Mouse (Mus musculus): ENCODE measurements at regions not wholly inside any gene's neighbourhood (a gene's known extent, or its start where the extent isn't known, plus 50 kb on each side); places are given as distances from the start of the nearest gene placed in this dataset.

DNA sequence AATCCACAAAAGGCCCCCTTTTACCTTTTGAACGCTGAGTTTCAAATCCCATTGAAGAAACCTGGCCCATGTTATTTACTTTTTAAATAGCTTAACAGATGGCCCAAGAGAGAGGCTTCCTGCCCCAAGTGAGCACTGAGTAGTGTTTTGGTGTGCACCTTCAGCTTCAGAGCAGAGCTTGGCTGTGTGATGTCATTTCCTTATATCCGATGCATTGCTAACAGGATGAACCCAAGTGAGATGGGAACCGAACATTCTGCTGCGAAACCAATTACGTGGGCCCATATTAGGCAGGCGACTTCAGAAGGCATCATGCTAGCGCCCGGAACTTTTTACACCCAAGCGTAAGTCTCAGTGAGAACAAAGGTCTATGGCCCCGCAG lies 373.2 kb downstream of the Cog6 start:
- H3K36me3 ChIP-seq, result no peaks in the 10 kb centered on the region
- 0 out of 2 replicates have a peak overlapping the region, but pooled peaks have one; percentile 16 for H3K27ac ChIP-seq
- ATAC-seq (ENCODE audit: insufficient read depth, low FRiP score, low read depth), result no peak
- H3K4me1 ChIP-seq, result peaks cover 14% of the 10 kb centered on the region; the same call in 1 of the 2 replicates
- H3K9ac ChIP-seq, result no peak overlapping the region
- no peak overlapping the region for H3K4me3 ChIP-seq (replicated peaks)
- H3K4me2 ChIP-seq, result no peak overlapping the region
- H3K27me3 ChIP-seq (replicated peaks), result no peaks in the 10 kb centered on the region
- WGBS, result 78% methylated on average over 10 of the region's 10 CpGs
- H3K9me3 ChIP-seq, result no peaks in the 10 kb centered on the region

DNA sequence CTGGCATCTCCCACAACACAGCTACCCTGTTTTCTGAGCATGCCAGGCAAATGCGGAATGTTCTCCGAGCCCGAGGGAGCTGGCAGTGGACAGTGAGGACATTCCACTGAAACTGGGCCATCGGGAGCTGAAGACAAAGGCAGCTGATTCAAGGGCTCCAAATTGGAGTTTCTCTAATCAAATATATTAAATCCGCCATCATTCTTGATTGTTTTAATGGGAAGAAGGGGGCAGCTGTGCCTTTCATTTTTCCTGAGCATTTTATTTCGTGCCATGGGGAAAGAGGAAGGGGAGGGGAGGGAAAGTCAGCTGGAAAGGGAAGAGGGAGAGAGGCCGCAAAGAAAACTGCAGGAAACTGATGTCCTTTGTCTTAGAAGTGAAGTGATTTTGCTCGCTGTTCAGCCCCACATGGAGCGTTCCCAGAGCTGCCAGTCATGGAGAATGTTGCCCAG lies 373.9 kb downstream of the Cog6 start:
- no peaks in the 10 kb centered on the region for H3K36me3 ChIP-seq
- no peaks in the 10 kb centered on the region for H3K9me3 ChIP-seq
- H3K4me2 ChIP-seq, result no peak overlapping the region
- H3K4me1 ChIP-seq, result peaks cover 14% of the 10 kb centered on the region; the same call in 1 of the 2 replicates
- 0 out of 2 replicates have a peak overlapping the region, but pooled peaks have one; percentile 16 for H3K27ac ChIP-seq
- no peak overlapping the region for H3K4me3 ChIP-seq (replicated peaks)
- ATAC-seq (ENCODE audit: insufficient read depth, low FRiP score, low read depth), result no peak
- 70% methylated on average over 9 of the region's 9 CpGs for WGBS
- no peaks in the 10 kb centered on the region for H3K27me3 ChIP-seq (replicated peaks)
- no peak overlapping the region for H3K9ac ChIP-seq

DNA sequence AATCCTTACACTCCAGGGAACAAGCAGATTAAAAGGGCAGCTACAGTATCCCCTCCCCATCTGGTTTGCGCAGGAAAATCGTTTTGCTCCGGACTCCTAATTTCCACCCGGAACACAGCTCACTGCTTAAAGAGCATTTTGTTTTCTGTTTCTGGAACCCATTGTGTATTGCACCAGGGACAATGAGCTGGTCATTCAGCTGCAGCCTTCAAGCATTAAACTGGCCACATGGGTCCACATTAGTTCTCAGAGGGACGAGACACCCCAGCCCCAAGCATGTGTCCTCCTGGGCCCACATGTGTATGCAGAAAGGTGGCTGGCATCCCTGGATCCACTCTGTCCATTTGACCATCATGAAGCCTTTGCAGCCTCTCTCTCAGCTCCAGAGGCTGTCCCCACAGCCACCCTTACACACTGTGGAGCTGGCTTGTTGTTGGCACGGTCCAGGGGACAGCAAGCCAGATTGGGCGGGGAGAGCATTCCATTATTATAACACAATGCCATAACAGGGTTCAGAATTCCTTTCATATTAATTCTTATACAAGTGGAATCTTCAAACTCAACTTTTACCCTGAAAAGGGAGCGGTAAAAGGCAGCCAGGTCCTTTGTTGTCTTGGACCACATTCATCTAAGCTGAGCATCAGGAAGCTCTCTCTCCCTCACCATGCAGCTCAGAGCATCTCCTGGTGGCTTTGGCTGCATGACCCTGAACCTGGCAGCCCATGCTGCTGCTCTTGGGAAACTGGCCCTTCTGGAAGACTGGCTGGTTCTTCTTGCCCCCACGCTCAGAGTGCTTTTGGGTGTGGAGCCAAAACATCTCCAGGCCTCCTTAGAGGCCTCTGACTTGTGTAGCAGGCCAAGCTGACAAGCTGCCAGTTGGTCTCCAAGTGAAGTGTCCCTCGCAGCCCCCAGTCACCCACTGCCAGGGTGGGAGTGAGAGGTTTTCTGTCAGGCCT lies 373.4 kb downstream of the Foxo1 start:
- no peak for ATAC-seq (ENCODE audit: insufficient read depth, low FRiP score, low read depth)
- H3K9ac ChIP-seq, result no peak overlapping the region
- H3K9me3 ChIP-seq, result no peaks in the 10 kb centered on the region
- no peak overlapping the region for H3K27ac ChIP-seq
- H3K27me3 ChIP-seq (replicated peaks), result no peaks in the 10 kb centered on the region
- peaks cover 14% of the 10 kb centered on the region; the same call in 1 of the 2 replicates for H3K4me1 ChIP-seq
- H3K4me2 ChIP-seq, result no peak overlapping the region
- 83% methylated on average over 10 of the region's 10 CpGs for WGBS
- no peaks in the 10 kb centered on the region for H3K36me3 ChIP-seq
- H3K4me3 ChIP-seq (replicated peaks), result no peak overlapping the region

DNA sequence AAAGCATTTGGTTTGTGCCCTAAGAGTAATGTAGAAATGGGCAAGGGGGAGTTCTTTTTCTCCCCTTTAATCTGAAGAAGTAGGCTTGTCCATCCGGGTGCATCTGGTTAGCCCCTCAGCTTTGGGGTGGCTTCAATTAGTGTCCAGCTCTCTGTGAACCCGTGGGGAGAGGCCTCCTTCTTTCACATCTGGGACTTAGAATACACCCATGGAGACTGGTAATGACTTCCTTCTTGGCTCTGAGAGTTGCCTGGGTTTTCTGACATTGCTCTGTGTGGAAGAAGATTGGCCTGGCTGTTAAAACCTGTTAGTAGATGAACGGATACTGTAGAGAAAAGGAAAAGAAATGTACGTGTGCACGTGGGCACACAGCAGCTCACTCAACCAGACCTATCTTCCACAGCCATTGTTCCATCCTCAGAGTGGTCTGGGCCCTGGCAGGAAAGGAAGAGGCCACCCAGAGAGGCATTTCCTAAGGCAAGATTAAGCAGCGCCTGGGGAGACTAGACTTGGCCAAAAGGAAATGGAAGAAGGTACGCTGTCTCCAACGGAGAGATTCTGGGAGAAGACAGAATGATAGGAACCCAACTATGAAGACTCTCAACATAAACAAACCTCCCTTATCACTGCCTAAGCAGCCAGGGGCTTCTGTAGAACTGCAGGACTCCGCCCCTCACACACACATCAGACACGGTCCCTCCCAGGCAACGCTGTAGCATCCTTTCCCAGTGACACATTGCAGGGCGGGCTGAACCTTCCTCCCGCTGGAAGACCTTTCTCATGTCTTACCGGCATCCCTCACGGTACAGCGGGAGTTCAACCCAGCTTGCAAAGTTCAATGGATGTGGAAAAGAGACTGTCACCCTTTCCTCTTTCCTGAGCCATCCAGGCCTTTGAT lies 372.4 kb downstream of the Foxo1 start:
- no peaks in the 10 kb centered on the region for H3K9me3 ChIP-seq
- 61% methylated on average over 16 of the region's 16 CpGs for WGBS
- H3K4me3 ChIP-seq (replicated peaks), result no peak overlapping the region
- ATAC-seq (ENCODE audit: insufficient read depth, low FRiP score, low read depth), result no peak
- no peak overlapping the region for H3K27ac ChIP-seq
- peaks cover 14% of the 10 kb centered on the region; the same call in 1 of the 2 replicates for H3K4me1 ChIP-seq
- H3K9ac ChIP-seq, result no peak overlapping the region
- H3K36me3 ChIP-seq, result no peaks in the 10 kb centered on the region
- H3K4me2 ChIP-seq, result no peak overlapping the region
- no peaks in the 10 kb centered on the region for H3K27me3 ChIP-seq (replicated peaks)

DNA sequence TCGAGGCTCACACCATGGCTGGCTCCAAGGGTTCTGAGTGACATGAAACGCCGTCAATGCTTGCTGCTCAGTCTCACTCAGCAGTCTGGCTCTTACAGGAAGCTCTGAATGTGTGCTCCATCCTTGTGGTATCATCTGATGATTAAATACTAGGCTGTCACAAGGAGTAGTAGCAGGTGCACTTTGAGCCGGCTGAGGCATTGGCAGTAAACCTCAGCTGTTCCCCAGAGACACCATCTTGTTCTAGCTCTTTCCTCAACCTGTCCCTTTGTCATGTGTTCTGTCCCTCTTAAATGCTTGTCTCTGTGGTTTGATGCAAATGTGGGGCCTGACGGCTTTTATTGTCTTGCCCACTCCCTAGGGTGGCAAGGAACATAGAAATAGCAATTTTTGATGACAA lies 370.7 kb downstream of the Foxo1 start:
- no peak overlapping the region for H3K4me2 ChIP-seq
- WGBS, result 87% methylated on average over 5 of the region's 5 CpGs
- no peak overlapping the region for H3K9ac ChIP-seq
- H3K4me3 ChIP-seq (replicated peaks), result no peak overlapping the region
- no peaks in the 10 kb centered on the region for H3K27me3 ChIP-seq (replicated peaks)
- no peaks in the 10 kb centered on the region for H3K36me3 ChIP-seq
- no peaks in the 10 kb centered on the region for H3K9me3 ChIP-seq
- ATAC-seq (ENCODE audit: insufficient read depth, low FRiP score, low read depth), result no peak
- H3K27ac ChIP-seq, result no peak overlapping the region
- H3K4me1 ChIP-seq, result 0 out of 2 replicates have a peak, but pooled peaks cover 3% of the 10 kb centered on the region

DNA sequence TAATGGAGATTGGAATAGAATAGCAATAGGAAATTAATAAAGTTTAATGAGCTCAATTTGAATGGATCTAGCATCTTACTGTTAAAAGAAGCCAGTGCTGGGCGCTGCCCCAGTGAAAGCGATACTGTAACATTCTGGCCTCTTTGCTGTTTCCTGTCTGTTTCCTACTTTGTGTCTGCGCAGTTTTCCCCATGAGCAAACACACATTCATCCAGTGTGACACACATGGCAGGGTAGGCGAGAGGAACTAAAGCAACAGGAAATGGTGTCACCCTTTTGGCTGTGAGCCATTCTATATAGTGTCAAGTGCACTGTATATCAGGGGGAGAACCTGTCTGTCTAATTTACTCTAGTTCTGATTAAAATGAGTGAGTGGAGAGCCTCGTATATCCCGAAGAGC lies 366.2 kb downstream of the Foxo1 start:
- H3K36me3 ChIP-seq, result no peaks in the 10 kb centered on the region
- 34% methylated on average over 6 of the region's 6 CpGs for WGBS
- ATAC-seq (ENCODE audit: insufficient read depth, low FRiP score, low read depth), result no peak

DNA sequence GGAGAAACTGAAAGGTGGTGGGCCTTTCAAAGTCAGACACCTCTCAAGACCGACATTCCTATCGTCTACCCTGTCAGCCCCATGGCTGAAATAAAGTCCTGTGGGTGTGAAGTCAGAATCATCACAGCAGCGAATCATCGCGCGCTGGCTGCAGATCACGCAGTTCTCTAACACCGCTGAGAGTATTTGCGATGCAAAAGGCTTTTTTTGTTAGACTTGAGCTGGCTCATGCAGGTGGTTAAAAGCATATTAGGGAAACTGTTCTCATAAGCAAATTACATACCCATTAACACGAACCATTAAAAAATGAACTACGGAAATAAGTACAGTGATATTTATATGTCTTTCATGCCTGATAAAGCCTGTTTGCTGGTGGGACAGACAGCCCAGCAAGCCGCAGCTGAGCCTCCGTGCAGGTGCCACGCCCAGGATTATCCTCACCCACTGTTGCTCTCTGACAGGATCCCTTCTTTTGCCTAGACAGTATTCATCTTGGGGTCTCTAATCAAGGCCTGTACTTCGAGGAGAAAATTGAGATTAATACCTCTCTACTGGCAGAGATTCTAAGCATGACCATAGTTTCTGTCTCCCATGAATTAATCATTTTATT lies 365.5 kb downstream of the Foxo1 start:
- H3K4me2 ChIP-seq, result no peak overlapping the region
- H3K9me3 ChIP-seq, result no peaks in the 10 kb centered on the region
- H3K27me3 ChIP-seq (replicated peaks), result no peaks in the 10 kb centered on the region
- 68% methylated on average over 15 of the region's 15 CpGs for WGBS
- 0 out of 2 replicates have a peak, but pooled peaks cover 4% of the 10 kb centered on the region for H3K4me1 ChIP-seq
- H3K36me3 ChIP-seq, result no peaks in the 10 kb centered on the region
- no peak overlapping the region for H3K4me3 ChIP-seq (replicated peaks)
- no peak for ATAC-seq (ENCODE audit: insufficient read depth, low FRiP score, low read depth)
- H3K9ac ChIP-seq, result no peak overlapping the region
- H3K27ac ChIP-seq, result no peak overlapping the region

More for the DNA sequence above, 366.2 kb downstream of the Foxo1 start:
- H3K4me2 ChIP-seq, result no peak overlapping the region
- no peak overlapping the region for H3K4me3 ChIP-seq (replicated peaks)
- H3K27me3 ChIP-seq (replicated peaks), result no peaks in the 10 kb centered on the region
- no peak overlapping the region for H3K27ac ChIP-seq
- H3K9me3 ChIP-seq, result no peaks in the 10 kb centered on the region
- 0 out of 2 replicates have a peak, but pooled peaks cover 4% of the 10 kb centered on the region for H3K4me1 ChIP-seq
- no peak overlapping the region for H3K9ac ChIP-seq

DNA sequence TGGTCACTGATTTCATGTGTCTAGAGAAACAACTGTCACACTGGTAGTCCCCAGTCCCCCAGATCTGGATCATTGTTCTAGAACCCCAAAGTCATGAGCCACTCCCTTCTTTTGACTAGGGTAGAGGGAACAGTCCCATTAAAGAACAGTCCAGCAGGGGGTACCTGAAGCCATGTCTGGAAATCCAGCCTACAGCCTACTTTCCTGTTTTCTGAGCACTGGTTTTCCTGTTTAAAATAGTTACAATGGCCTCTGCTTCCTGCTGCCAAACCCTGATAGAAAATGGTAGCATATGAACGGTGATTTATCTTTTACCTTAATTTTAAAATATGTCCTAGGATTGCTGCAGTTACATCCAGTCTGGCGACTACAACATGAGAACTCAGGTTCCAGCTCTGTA lies 364.5 kb downstream of the Foxo1 start:
- Histone ChIP-seq H3K27me3 (replicated peaks) (no peaks in the 10 kb centered on the region), H3K4me2 (no peak overlapping the region), H3K4me3 (replicated peaks) (no peak overlapping the region), H3K9me3 (no peaks in the 10 kb centered on the region), H3K36me3 (no peaks in the 10 kb centered on the region), H3K27ac (no peak overlapping the region), H3K4me1 (0 out of 2 replicates have a peak, but pooled peaks cover 4% of the 10 kb centered on the region), H3K9ac (no peak overlapping the region)
- 93% methylated on average over 2 of the region's 2 CpGs for WGBS
- ATAC-seq (ENCODE audit: insufficient read depth, low FRiP score, low read depth), result no peak

DNA sequence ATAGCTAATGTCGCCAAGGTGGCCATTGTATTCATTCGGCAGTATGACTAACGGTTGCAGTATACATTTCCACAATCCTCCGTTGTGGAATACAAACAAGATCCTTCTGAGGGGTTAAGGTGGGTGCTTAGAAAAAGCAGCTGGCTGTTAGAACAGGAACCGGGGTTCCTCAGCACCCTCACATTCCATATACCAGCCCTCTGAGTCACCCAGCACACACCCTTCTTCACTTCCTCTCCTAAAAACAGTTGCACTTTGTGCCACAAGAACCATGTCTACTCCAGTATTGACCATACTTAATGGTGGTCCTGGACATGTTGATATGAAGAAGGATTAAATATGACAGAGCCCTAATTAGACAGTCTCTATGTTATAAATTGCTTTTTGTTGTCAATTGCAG lies 362.1 kb downstream of the Foxo1 start:
- H3K4me2 ChIP-seq, result no peak overlapping the region
- no peak overlapping the region for H3K4me3 ChIP-seq (replicated peaks)
- H3K27ac ChIP-seq, result no peak overlapping the region
- H3K9ac ChIP-seq, result no peak overlapping the region
- no peaks in the 10 kb centered on the region for H3K9me3 ChIP-seq
- no peaks in the 10 kb centered on the region for H3K36me3 ChIP-seq
- WGBS, result 71% methylated on average over 5 of the region's 5 CpGs
- 0 out of 2 replicates have a peak, but pooled peaks cover 4% of the 10 kb centered on the region for H3K4me1 ChIP-seq
- ATAC-seq (ENCODE audit: insufficient read depth, low FRiP score, low read depth), result no peak
- no peaks in the 10 kb centered on the region for H3K27me3 ChIP-seq (replicated peaks)

DNA sequence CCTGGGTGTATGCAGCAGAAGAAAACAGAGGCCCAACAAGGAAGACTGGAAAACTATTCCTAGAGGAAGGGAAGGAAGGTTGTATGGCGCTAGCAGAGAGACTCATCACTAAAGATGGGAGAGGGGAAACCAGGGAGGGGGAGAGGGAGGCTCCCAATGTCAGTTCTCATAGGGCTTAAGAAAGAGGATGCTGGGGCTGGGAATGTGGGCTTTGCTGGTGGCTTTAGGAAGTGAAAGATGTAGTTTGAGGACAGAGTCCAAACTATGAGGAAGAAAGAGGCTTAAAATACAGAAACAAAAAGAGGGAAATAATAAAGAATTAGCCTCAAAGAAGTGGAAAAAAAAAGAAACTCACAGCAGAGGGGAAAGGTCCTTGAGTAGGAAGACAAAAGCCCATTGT lies 357.0 kb downstream of the Foxo1 start:
- H3K36me3 ChIP-seq, result no peaks in the 10 kb centered on the region
- H3K27ac ChIP-seq, result no peak overlapping the region
- no peaks in the 10 kb centered on the region for H3K9me3 ChIP-seq
- no peak overlapping the region for H3K9ac ChIP-seq
- 76% methylated on average over 1 of the region's 1 CpGs for WGBS
- ATAC-seq (ENCODE audit: insufficient read depth, low FRiP score, low read depth), result no peak
- H3K4me2 ChIP-seq, result no peak overlapping the region
- no peaks in the 10 kb centered on the region for H3K27me3 ChIP-seq (replicated peaks)
- no peak overlapping the region for H3K4me3 ChIP-seq (replicated peaks)
- no peaks in the 10 kb centered on the region for H3K4me1 ChIP-seq

DNA sequence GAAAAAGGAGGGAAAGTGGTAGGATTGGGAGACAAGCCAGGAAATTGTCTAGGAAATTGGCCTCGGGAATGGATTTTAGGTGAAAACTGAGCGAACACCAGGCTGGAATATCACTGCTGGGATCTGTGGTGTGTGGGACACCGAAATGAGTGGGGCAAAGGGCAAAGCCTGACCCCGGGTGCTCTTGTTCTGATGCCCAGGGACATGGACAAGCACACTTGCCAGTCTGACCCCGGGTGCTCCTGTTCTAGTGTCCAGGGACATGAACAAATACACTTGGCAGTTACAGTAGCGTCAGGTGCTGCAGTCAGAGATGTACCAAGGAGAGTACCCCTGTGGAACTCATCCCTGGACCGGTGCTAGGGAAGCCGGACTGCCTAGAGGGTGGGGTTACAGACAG lies 354.4 kb downstream of the Foxo1 start:
- no peak overlapping the region for H3K4me2 ChIP-seq
- no peak for ATAC-seq (ENCODE audit: insufficient read depth, low FRiP score, low read depth)
- no peaks in the 10 kb centered on the region for H3K36me3 ChIP-seq

More for the DNA sequence above, 354.4 kb downstream of the Foxo1 start:
- H3K9me3 ChIP-seq, result no peaks in the 10 kb centered on the region
- H3K9ac ChIP-seq, result no peak overlapping the region
- WGBS, result 90% methylated on average over 8 of the region's 8 CpGs
- H3K27me3 ChIP-seq (replicated peaks), result no peaks in the 10 kb centered on the region
- H3K4me1 ChIP-seq, result no peaks in the 10 kb centered on the region
- H3K4me3 ChIP-seq (replicated peaks), result no peak overlapping the region
- H3K27ac ChIP-seq, result no peak overlapping the region
